Mouse (Mus musculus): ENCODE measurements around the gene Kcnn3.
A peak's percentile ranks its signal among the peaks of the same experiment; 100 is the strongest.

Kcnn3 gene

GRCm38 (mm10) chr3:89667131-89667530, 147.2 kb downstream of the Kcnn3 start:
- peak; percentile 57 for DNase-seq (ENCODE audit: low read depth)

GRCm38 (mm10) chr3:89671334-89671733, 151.4 kb downstream of the Kcnn3 start:
- DNase-seq (ENCODE audit: low read depth), result no peak

- DNase-seq (ENCODE audit: low read depth), result peak; percentile 13
Measured at GRCm38 (mm10) chr3:89672573-89673317, 152.8 kb downstream of the Kcnn3 start.

GRCm38 (mm10) chr3:89677617-89678016, 157.7 kb downstream of the Kcnn3 start:
- DNase-seq (ENCODE audit: low read depth), result no peak

GRCm38 (mm10) chr3:89686031-89686430, 166.1 kb downstream of the Kcnn3 start:
- DNase-seq (ENCODE audit: low read depth), result peak; percentile 80

- peak; percentile 62 for DNase-seq (ENCODE audit: low read depth)
Measured at GRCm38 (mm10) chr3:89688694-89689581, 169.0 kb downstream of the Kcnn3 start.

GRCm38 (mm10) chr3:89691776-89692175, 171.8 kb downstream of the Kcnn3 start:
- peak; percentile 17 for DNase-seq (ENCODE audit: low read depth)

GRCm38 (mm10) chr3:89696152-89696821, 176.3 kb downstream of the Kcnn3 start:
- DNase-seq (ENCODE audit: low read depth), result no peak

- DNase-seq (ENCODE audit: low read depth), result no peak
Measured at GRCm38 (mm10) chr3:89698958-89699357, 179.0 kb downstream of the Kcnn3 start.

- no peak for DNase-seq (ENCODE audit: low read depth)
Measured at GRCm38 (mm10) chr3:89700461-89700860, 180.5 kb downstream of the Kcnn3 start.

- DNase-seq (ENCODE audit: low read depth), result no peak
Measured at GRCm38 (mm10) chr3:89703596-89703995, 183.6 kb downstream of the Kcnn3 start.

GRCm38 (mm10) chr3:89704064-89704463, 184.1 kb downstream of the Kcnn3 start:
- no peak for DNase-seq (ENCODE audit: low read depth)

GRCm38 (mm10) chr3:89714359-89715206, 194.6 kb downstream of the Kcnn3 start, which contains the start of gene Adar:
Gene Adar, plus strand, starts transcription at chr3:89715022.
- DNase-seq (ENCODE audit: low read depth), result peak; percentile 87

GRCm38 (mm10) chr3:89715207-89715966, 195.4 kb downstream of the Kcnn3 start:
- DNase-seq (ENCODE audit: low read depth), result peak; percentile 20

GRCm38 (mm10) chr3:89715967-89716256, 195.9 kb downstream of the Kcnn3 start:
- no peak for DNase-seq (ENCODE audit: low read depth)

GRCm38 (mm10) chr3:89722032-89722431, 202.1 kb downstream of the Kcnn3 start:
- DNase-seq (ENCODE audit: low read depth), result no peak

- DNase-seq (ENCODE audit: low read depth), result no peak
Measured at GRCm38 (mm10) chr3:89723400-89724084, 203.6 kb downstream of the Kcnn3 start.
